Mouse (Mus musculus): ENCODE measurements around the gene Lin7b. TPM values are rescaled to one million over a fixed set of nuclear protein-coding genes. Genes with fewer than 3 reads are reported as not detected.
"Not testable (repeated sequence)": the region's sequence is repeated elsewhere in the genome, so short reads cannot be mapped to it uniquely, and the experiment has no call there.

The Lin7b gene
- total RNA-seq, 2 experiments from 2014 or later: 1.5 to 2.4 TPM

DNA sequence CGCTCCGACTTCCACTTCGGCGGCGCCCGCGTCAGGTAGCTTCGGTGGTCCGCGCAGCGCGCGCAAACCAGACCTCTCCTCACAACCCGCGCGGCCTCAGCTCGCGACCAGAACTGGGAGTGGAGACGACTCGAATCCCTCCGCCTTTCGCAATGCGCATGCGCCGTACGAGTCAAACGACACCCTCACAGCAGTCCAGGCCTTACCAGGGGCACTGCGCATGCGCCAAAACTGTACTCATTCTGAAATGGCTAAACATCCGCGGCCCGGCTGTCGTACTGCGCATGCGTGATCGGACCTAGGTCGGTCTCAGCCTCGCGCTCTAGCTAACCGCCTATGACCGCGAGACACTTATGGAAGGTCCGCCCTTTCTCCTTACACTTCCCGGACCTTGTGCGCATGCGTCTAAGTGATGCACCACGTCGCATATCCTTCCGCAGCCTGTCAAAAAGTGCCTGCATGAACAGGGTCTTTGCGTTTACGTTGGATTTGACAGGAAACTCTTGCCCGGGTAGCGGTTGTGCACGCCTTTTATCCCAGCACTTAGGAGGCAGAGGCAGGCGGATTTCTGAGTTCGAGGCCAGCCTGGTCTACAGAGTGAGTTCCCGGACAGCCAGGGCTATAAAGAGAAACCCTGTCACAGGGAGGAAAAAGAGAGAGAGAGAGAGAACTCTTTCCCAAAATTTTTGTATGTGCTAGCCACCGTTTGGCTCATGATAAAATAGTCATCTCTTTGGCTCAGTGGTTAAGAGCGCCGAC is 25.4 kb upstream of the Lin7b start, which contains the start of gene Snrnp70:
TSS of gene Snrnp70 (minus strand) at position 165 of the 759 bp plus-strand sequence.
- DNase-seq: peak; percentile 100

DNA sequence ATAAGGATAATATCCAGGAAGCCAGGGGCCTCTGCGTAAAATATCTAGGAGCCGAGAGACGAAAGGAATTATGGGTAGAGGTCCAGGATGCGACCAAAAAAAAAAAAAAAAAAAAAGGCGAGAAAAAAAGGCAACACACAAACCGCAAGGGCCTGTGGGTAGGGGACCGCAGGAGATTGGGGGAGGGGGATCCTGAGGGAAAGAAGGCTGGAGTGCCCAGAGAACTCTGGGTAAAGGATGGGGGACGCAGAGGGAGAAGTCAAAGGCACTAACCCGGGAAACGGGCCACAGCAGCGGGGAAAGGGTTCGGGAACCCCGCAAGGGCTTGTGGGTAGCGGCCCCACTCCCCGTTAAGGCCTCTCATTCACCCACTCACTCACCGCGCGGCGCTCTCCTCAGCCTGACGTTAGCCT is 24.8 kb upstream of the Lin7b start:
- no peak for DNase-seq

- DNase-seq: no peak
Measured at GRCm38 (mm10) chr7:45386077-45386476, 15.7 kb upstream of the Lin7b start.

- no peak for DNase-seq
Measured at GRCm38 (mm10) chr7:45376057-45376456, 5.7 kb upstream of the Lin7b start.

DNA sequence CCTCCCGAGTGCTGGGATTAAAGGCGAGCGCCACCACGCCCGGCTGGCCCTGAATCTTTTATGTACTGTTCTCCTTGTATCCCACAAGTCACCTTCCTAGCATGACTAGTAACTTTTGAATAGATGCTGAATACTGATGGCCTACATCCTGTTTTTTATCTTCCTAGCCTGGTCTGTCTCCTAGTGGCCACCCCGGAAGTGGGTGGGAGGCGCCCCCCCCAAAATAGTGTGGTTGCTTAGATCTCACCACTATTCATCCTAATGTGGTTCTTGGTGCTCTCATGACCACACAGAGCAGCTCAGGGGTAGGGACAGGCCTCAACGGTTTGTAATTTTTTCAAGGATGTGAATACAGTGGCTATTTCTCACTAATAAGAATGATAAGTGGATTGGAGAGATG is 4.2 kb upstream of the Lin7b start:
- DNase-seq: no peak

DNA sequence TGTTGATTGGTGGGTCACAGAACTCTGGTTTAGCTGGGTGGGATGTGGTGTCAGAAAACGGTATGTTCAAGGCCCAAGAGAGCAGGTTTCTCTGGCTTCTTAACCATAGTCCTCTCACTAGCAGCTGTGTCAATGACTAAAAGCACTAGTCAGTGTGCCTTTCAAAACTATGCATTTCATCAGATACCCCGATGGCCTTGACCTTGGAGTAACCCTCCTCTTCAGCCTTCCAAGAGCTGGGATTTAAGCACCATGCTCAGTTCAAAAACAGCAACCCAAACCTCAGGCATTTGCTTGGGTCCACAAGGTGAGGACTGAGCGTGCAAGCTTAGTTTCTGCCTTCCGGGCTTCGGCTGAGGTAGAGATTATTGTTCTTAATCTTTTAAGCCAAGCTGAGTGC is 2.0 kb upstream of the Lin7b start:
- no peak for DNase-seq

DNA sequence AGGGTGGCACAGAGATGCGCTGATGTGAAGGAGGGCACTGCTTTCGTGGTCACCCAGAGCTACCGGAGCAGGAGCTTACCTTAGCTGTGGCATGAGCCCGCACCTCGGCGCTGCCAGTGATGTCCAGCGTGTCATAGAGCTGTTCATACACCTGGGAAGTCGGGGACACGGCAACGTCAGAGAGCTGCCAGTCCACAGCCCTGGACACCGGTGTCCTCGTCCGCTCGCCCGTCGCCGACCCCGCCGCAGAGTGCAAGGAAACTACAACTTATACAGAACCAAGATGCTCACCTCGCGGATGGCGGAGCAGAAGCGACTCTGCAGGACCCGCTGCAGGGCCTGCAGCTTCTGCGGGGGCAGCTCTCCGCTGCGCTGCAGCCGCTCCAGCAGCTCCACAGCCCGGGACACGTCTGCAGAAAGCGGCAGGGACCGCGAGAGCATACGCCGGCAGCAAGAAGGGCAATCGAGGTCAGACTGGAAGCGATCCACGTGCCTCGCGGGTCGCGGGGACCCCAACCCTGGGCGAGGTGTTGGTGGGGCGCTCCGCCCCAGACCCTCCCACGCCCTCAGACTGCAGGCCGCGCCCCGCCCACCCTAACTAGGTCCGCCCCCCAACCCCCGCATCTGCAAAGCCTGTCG is 428 bp downstream of the Lin7b start:
- no peak for DNase-seq

DNA sequence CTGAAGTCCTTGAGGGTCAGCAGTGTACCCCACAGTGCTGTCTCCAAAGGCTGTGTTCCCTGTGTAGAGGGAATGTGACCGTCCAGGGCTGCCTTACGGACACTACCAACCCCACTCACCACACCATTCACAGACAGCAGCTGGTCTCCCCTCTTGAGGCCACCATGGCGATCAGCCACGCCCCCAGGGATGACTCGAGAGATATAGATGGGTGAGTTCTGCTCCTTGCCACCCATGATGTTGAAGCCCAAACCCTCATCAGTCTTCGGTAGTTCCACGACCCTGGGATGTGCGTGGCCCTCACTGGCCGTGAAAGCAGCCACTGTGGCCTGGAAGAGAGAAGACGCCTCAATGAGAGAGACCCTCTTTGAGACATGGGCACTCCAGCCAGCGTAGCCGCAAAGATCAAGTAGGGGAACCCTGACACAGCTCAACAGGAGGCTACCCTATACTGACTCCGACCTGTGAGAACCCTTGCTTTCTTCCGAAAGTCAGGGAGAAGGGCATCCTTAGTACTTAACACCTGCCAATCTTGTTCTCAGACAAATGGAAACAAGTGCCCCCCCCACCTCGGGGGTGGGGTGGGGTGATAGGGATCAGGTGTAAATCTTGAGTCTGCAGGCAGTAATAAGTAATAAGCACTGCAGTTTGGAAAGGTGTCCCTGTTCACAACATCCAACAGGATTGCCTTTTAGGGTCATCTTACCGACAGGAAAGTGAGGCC is 1.2 kb downstream of the Lin7b start:
- DNase-seq: no peak

DNA sequence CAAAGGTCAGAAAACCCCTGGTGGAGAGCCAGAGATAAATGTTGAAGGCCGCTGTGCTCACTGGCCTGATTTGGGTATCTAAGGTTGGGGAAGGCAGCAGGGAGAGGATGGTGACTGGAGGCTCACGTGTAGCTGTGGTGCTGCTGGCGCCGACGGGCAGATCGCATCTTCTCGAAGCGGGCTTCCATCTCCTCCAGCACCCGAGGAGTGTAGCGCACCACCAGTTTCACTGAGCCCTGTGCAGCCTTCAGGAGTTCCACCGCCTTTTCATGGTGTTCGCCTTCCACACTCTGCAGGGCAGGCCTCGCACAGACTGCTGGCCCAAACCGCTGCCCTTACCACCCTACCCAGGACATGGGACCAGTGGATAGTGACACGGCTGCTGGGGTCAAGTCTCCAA is 2.2 kb downstream of the Lin7b start:
- DNase-seq: no peak

DNA sequence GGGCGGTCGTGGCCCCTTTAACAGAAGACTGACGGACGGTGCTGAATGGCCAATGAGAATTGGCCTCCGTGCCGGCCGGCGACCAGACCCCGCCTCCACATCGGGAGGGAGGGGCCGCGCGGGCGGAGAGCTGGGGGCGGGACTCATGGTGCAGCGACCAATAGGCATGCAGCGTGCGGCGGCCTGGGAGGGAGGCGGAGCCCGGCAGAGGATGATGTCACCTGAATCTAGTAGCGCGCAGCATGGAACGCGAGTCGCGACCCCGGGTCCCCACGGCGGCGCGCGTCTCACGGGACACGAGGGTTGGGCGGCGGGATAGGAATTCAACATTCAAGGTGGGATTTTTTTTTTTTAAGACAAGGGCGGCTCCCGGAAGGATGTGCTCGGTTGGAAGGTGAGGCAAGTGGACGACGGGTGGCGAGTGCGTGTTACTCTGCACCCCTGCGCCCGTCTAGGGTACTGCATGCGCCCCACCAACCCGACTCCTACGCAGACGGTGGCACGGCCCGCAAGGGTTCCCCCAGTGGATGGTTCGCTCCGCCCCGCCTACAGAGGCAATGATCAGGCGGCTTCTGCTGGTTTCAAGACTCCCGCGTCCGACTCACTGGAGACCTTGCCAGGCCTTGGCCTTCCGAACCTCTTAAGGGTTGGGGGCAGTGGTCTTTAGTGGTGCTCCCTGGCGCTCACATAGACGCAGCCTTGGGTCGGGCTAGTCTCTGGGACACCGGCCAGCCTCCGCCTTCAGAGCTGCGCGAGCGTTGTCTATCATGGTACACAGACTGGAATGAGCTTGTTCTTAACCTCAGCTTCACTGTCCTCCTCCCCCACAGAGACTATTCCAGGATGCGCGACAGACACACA is 3.1 kb downstream of the Lin7b start:
- DNase-seq: peak; percentile 99

DNA sequence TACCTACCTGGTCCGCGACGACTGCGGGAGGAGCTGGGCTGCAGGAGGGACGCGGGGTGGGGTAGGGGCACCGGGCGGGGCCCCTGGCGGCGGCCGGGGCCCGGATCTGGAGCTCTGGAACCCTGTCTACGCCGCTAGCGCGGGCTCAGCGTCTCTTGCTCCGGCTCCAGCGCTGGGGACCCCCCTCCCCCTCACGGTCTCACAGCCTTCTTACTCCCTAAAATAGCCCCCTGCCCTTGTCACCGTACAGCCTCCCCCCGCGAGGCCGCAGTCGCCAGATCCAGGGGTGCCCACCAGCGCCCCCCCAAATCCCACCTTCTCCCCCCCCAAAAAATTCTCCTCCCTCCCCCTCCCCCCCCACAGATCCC is 3.7 kb downstream of the Lin7b start, which contains the start of gene Ppfia3:
TSS of gene Ppfia3 (minus strand) at position 368 of the 368 bp plus-strand sequence.
- no peak for DNase-seq

- peak; percentile 78 for DNase-seq
Measured at GRCm38 (mm10) chr7:45365742-45366651, 4.4 kb downstream of the Lin7b start.

- no peak for DNase-seq
Measured at GRCm38 (mm10) chr7:45363983-45364382, 6.4 kb downstream of the Lin7b start.

DNA sequence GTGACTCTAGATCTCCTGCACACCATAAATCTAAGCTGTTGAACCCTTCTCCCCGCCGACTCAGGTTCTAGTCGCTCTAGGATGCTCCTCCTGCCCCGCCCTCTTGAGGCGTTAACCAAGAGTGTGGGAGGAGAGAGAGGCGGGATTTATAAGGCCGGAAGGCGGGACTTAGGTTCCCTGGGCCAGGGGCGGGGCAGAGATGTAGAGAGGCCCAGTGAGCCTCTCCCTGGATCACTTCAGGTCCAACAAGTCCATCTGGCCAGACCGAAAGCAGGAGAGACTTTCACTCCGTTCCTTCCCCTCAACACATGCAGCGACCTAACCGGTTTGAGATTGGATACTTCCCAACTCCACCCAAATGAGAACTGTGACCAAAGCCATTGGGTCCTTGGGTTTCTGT is 7.6 kb downstream of the Lin7b start:
- peak; percentile 31 for DNase-seq

DNA sequence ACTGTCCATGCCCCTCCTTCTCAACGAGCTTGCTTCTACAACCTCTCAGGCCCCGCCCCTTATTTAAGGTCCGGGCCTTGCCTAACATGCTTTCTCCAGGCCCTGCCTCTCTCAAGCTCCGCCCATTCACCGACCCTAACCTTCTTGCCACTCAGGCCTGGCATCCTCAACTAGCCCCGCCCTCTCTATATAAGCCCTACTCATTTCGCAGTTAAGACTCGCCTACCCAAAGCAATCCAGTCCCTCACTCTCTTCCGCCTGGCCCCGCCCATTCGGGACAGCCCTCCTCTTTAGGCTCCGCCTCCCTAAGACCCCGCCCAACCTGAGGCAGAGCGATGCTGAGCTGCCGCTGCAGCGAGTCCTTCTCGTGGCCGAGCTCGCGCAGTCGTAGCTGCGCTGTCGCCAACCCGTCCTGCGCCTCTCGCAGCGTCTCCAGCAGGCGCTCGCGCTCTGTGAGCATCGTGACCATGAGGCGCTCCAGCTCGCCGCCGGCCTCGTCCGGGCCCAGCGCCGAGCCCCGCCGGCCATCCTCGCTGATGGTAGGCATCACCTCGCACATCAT is 9.1 kb downstream of the Lin7b start:
- DNase-seq: peak; percentile 74

GRCm38 (mm10) chr7:45360404-45361125 is 9.8 kb downstream of the Lin7b start:
- no peak for DNase-seq

DNA sequence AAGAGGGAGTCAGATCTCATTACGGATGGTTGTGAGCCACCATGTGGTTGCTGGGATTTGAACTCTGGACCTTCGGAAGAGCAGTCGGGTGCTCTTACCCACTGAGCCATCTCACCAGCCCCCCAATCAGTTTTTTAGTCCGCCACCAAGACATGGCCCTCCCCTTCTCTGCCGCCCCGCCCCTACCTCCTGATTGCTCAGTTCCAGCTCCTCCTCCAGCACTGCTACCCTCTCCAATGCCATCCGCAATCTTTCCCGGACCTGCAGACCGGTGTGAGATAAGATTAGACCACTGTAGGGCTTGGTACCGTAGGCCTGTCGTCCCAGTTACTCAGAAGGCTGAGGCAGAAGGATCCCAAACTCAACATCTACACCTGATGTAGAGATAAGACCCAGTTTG is 11.3 kb downstream of the Lin7b start:
- not testable (repeated sequence) for DNase-seq

- no peak for DNase-seq
Measured at GRCm38 (mm10) chr7:45356087-45356486, 14.3 kb downstream of the Lin7b start.

- DNase-seq: no peak
Measured at GRCm38 (mm10) chr7:45355318-45356020, 14.9 kb downstream of the Lin7b start.

DNA sequence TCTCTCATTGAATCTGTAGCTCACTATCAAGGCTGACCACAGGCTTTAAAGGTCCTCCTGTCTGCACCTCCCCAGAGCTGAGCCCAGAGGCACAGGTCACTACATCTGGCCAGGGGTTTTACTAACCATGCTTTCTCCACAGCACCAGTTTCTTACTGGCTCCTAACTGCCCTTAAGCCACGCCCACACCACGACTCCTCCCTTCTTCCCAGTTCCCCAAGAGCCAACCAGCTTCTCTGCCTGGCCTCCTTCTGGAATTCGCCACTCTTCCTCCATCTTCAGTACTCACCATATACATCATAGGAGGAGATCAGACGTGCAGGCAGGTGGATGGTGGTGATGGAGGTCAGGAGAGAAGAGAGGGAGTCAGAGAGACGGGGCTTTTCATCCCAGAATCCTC is 17.3 kb downstream of the Lin7b start:
- no peak for DNase-seq

Measured in heart, postnatal 4 days (tissue).